Mouse (Mus musculus): Measurements from ENCODE around the gene Rassf10. TPM values are rescaled to one million over a fixed set of nuclear protein-coding genes. Genes with fewer than 3 reads are reported as not detected.

Gene Rassf10
- total RNA-seq, 1 experiment: 1.1 TPM

GRCm38 (mm10) chr7:112954351-112955102 is 765 bp downstream of the Rassf10 start:
- H3K9ac ChIP-seq (ENCODE audit: insufficient read depth, low read depth, low read length, poor library complexity, severe bottlenecking): peak overlapping the region; percentile 32
- no peak for DNase-seq (ENCODE audit: low read depth, low spot score)
- no peaks in the 10 kb centered on the region for H3K9me3 ChIP-seq (ENCODE audit: control insufficient read depth, insufficient read depth, low read depth, low read length)
- H3K4me1 ChIP-seq (ENCODE audit: control insufficient read depth in 2 of 2, insufficient read depth in 2 of 2, low read length in 2 of 2, poor library complexity in 1 of 2): peaks cover 0 to 5% of the 10 kb centered on the region in 2 experiments; a peak in 1 of 4 replicates
- H3K36me3 ChIP-seq (ENCODE audit: control insufficient read depth, insufficient read depth, low read length, poor library complexity, severe bottlenecking): no peaks in the 10 kb centered on the region
- no peak overlapping the region for H3K27ac ChIP-seq (ENCODE audit: insufficient read depth, low read depth, low read length, poor library complexity, severe bottlenecking)
- peak overlapping the region; percentile 69 to 80 for H3K4me3 ChIP-seq (ENCODE audit: insufficient read depth in 1 of 2, low read depth in 1 of 2, low read length in 2 of 2, poor library complexity in 1 of 2, severe bottlenecking in 1 of 2)
- TF ChIP-seq ZC3H11A (IDR thresholded peaks at IDR 0.05; ENCODE audit: borderline replicate concordance, low read depth, low read length): no peak
- no peak for TF ChIP-seq MAFK (IDR thresholded peaks at IDR 0.05; ENCODE audit: insufficient read depth, low read depth, low read length)
- no peak for TF ChIP-seq ZNF384 (IDR thresholded peaks at IDR 0.05; ENCODE audit: low read depth, low read length)
- TF ChIP-seq HCFC1 (IDR thresholded peaks at IDR 0.05; ENCODE audit: borderline replicate concordance, insufficient read depth, low read length): no peak
- no peak for TF ChIP-seq CHD2 (IDR thresholded peaks at IDR 0.05; ENCODE audit: low read depth, low read length)
- in situ Hi-C loops (cut with MboI; ENCODE audit: low sequenced_read_pairs in 2 of 2, unreplicated experiment in 2 of 2): no loop called here

GRCm38 (mm10) chr7:112955103-112955827 is 1.5 kb downstream of the Rassf10 start:
- Histone ChIP-seq H3K36me3 (ENCODE audit: control insufficient read depth, insufficient read depth, low read length, poor library complexity, severe bottlenecking) (no peaks in the 10 kb centered on the region), H3K27ac (ENCODE audit: insufficient read depth, low read depth, low read length, poor library complexity, severe bottlenecking) (no peak overlapping the region), H3K9ac (ENCODE audit: insufficient read depth, low read depth, low read length, poor library complexity, severe bottlenecking) (peak overlapping the region; percentile 32), H3K4me1 (ENCODE audit: control insufficient read depth in 2 of 2, insufficient read depth in 2 of 2, low read length in 2 of 2, poor library complexity in 1 of 2) (peaks cover 0 to 5% of the 10 kb centered on the region in 2 experiments; a peak in 1 of 4 replicates), H3K9me3 (ENCODE audit: control insufficient read depth, insufficient read depth, low read depth, low read length) (no peaks in the 10 kb centered on the region), H3K4me3 (ENCODE audit: insufficient read depth in 1 of 2, low read depth in 1 of 2, low read length in 2 of 2, poor library complexity in 1 of 2, severe bottlenecking in 1 of 2) (peak overlapping the region; percentile 69 to 80)
- TF ChIP-seq HCFC1 (IDR thresholded peaks at IDR 0.05; ENCODE audit: borderline replicate concordance, insufficient read depth, low read length) (no peak), ZC3H11A (IDR thresholded peaks at IDR 0.05; ENCODE audit: borderline replicate concordance, low read depth, low read length) (no peak), MAFK (IDR thresholded peaks at IDR 0.05; ENCODE audit: insufficient read depth, low read depth, low read length) (no peak), CHD2 (IDR thresholded peaks at IDR 0.05; ENCODE audit: low read depth, low read length) (no peak), ZNF384 (IDR thresholded peaks at IDR 0.05; ENCODE audit: low read depth, low read length) (no peak)
- DNase-seq (ENCODE audit: low read depth, low spot score): no peak
- in situ Hi-C loops (cut with MboI; ENCODE audit: low sequenced_read_pairs in 2 of 2, unreplicated experiment in 2 of 2): no loop called here

GRCm38 (mm10) chr7:112955955-112956354 is 2.2 kb downstream of the Rassf10 start:
- Histone ChIP-seq H3K9ac (ENCODE audit: insufficient read depth, low read depth, low read length, poor library complexity, severe bottlenecking) (no peak overlapping the region), H3K27ac (ENCODE audit: insufficient read depth, low read depth, low read length, poor library complexity, severe bottlenecking) (no peak overlapping the region), H3K4me1 (ENCODE audit: control insufficient read depth in 2 of 2, insufficient read depth in 2 of 2, low read length in 2 of 2, poor library complexity in 1 of 2) (peaks cover 0 to 5% of the 10 kb centered on the region in 2 experiments; a peak in 1 of 4 replicates), H3K36me3 (ENCODE audit: control insufficient read depth, insufficient read depth, low read length, poor library complexity, severe bottlenecking) (no peaks in the 10 kb centered on the region), H3K9me3 (ENCODE audit: control insufficient read depth, insufficient read depth, low read depth, low read length) (no peaks in the 10 kb centered on the region), H3K4me3 (ENCODE audit: insufficient read depth in 1 of 2, low read depth in 1 of 2, low read length in 2 of 2, poor library complexity in 1 of 2, severe bottlenecking in 1 of 2) (no peak overlapping the region)
- TF ChIP-seq MAFK (IDR thresholded peaks at IDR 0.05; ENCODE audit: insufficient read depth, low read depth, low read length) (no peak), ZNF384 (IDR thresholded peaks at IDR 0.05; ENCODE audit: low read depth, low read length) (no peak), ZC3H11A (IDR thresholded peaks at IDR 0.05; ENCODE audit: borderline replicate concordance, low read depth, low read length) (no peak), CHD2 (IDR thresholded peaks at IDR 0.05; ENCODE audit: low read depth, low read length) (no peak), HCFC1 (IDR thresholded peaks at IDR 0.05; ENCODE audit: borderline replicate concordance, insufficient read depth, low read length) (no peak)
- in situ Hi-C loops (cut with MboI; ENCODE audit: low sequenced_read_pairs in 2 of 2, unreplicated experiment in 2 of 2): no loop called here
- DNase-seq (ENCODE audit: low read depth, low spot score): no peak

GRCm38 (mm10) chr7:112956961-112957360 is 3.2 kb downstream of the Rassf10 start:
- Histone ChIP-seq H3K9me3 (ENCODE audit: control insufficient read depth, insufficient read depth, low read depth, low read length) (no peaks in the 10 kb centered on the region), H3K4me3 (ENCODE audit: insufficient read depth in 1 of 2, low read depth in 1 of 2, low read length in 2 of 2, poor library complexity in 1 of 2, severe bottlenecking in 1 of 2) (no peak overlapping the region), H3K4me1 (ENCODE audit: control insufficient read depth in 2 of 2, insufficient read depth in 2 of 2, low read length in 2 of 2, poor library complexity in 1 of 2) (peaks cover 0 to 5% of the 10 kb centered on the region in 2 experiments; a peak in 1 of 4 replicates), H3K27ac (ENCODE audit: insufficient read depth, low read depth, low read length, poor library complexity, severe bottlenecking) (no peak overlapping the region), H3K36me3 (ENCODE audit: control insufficient read depth, insufficient read depth, low read length, poor library complexity, severe bottlenecking) (no peaks in the 10 kb centered on the region), H3K9ac (ENCODE audit: insufficient read depth, low read depth, low read length, poor library complexity, severe bottlenecking) (no peak overlapping the region)
- in situ Hi-C loops (cut with MboI; ENCODE audit: low sequenced_read_pairs in 2 of 2, unreplicated experiment in 2 of 2): no loop called here
- TF ChIP-seq CHD2 (IDR thresholded peaks at IDR 0.05; ENCODE audit: low read depth, low read length) (no peak), ZC3H11A (IDR thresholded peaks at IDR 0.05; ENCODE audit: borderline replicate concordance, low read depth, low read length) (no peak), HCFC1 (IDR thresholded peaks at IDR 0.05; ENCODE audit: borderline replicate concordance, insufficient read depth, low read length) (no peak), MAFK (IDR thresholded peaks at IDR 0.05; ENCODE audit: insufficient read depth, low read depth, low read length) (no peak), ZNF384 (IDR thresholded peaks at IDR 0.05; ENCODE audit: low read depth, low read length) (no peak)
- DNase-seq (ENCODE audit: low read depth, low spot score): no peak
